Mouse (Mus musculus) right cerebral cortex, postnatal 36 days (tissue): ENCODE measurements at regions not wholly inside any gene's neighbourhood (a gene's known extent, or its start where the extent isn't known, plus 50 kb on each side); places are given as distances from the start of the nearest gene placed in this dataset.
A peak's percentile ranks its signal among the peaks of the same experiment; 100 is the strongest.

Experiments used
- DNase-seq, 2 experiments: peaks; one replicate each; pipeline ENCODE4 v3.0.0; 2022; ENCODE audit warnings: low spot score in 2 of 2, mixed read lengths in 1 of 2

GRCm38 (mm10) chr8:79515282-79515783 is 116.0 kb upstream of the Smad1 start:
- peak; percentile 4 to 12 for DNase-seq

- DNase-seq = no peak
Measured at GRCm38 (mm10) chr8:79514655-79515278, 115.4 kb upstream of the Smad1 start.

- no peak for DNase-seq
Measured at GRCm38 (mm10) chr8:79508597-79508996, 109.3 kb upstream of the Smad1 start.

- DNase-seq = no peak
Measured at GRCm38 (mm10) chr8:79505381-79505780, 106.1 kb upstream of the Smad1 start.

- no peak for DNase-seq
Measured at GRCm38 (mm10) chr8:79503906-79504305, 104.6 kb upstream of the Smad1 start.

- DNase-seq = no peak
Measured at GRCm38 (mm10) chr8:79502062-79502461, 102.7 kb upstream of the Smad1 start.

- no peak for DNase-seq
Measured at GRCm38 (mm10) chr8:79501238-79501637, 101.9 kb upstream of the Smad1 start.

- no peak for DNase-seq
Measured at GRCm38 (mm10) chr8:79499258-79499657, 99.9 kb upstream of the Smad1 start.

- no peak for DNase-seq
Measured at GRCm38 (mm10) chr8:79498611-79499010, 99.3 kb upstream of the Smad1 start.

- no peak for DNase-seq
Measured at GRCm38 (mm10) chr8:79491156-79491698, 91.9 kb upstream of the Smad1 start.

GRCm38 (mm10) chr8:79490739-79491138 is 91.4 kb upstream of the Smad1 start:
- no peak for DNase-seq

- no peak for DNase-seq
Measured at GRCm38 (mm10) chr8:79488861-79489260, 89.5 kb upstream of the Smad1 start.

- no peak for DNase-seq
Measured at GRCm38 (mm10) chr8:79487597-79487996, 88.3 kb upstream of the Smad1 start.

GRCm38 (mm10) chr8:79479326-79479725 is 80.0 kb upstream of the Smad1 start:
- no peak for DNase-seq

GRCm38 (mm10) chr8:79476012-79476411 is 76.7 kb upstream of the Smad1 start:
- DNase-seq = no peak

- DNase-seq = no peak
Measured at GRCm38 (mm10) chr8:79474679-79475078, 75.4 kb upstream of the Smad1 start.

GRCm38 (mm10) chr8:79452101-79452500 is 52.8 kb upstream of the Smad1 start:
- DNase-seq = no peak

- DNase-seq = no peak
Measured at GRCm38 (mm10) chr8:79449453-79449852, 50.1 kb upstream of the Smad1 start.
